Mouse (Mus musculus) thymus, postnatal 25 days (tissue): ENCODE measurements around the gene Spag5.
A peak's percentile ranks its signal among the peaks of the same experiment; 100 is the strongest.

Experiments used
- DNase-seq: peaks from one replicate; pipeline ENCODE4 v3.0.0; 2022

The Spag5 gene

GRCm38 (mm10) chr11:78354905-78355304 is 53.6 kb downstream of the Spag5 start:
- no peak for DNase-seq

- peak; percentile 60 for DNase-seq
Observed at GRCm38 (mm10) chr11:78355471-78356238, 54.3 kb downstream of the Spag5 start.

- peak; percentile 63 for DNase-seq
Observed at GRCm38 (mm10) chr11:78358330-78359007, 57.1 kb downstream of the Spag5 start.

GRCm38 (mm10) chr11:78360125-78360788 is 58.9 kb downstream of the Spag5 start:
- peak; percentile 76 for DNase-seq

- DNase-seq = no peak
Observed at GRCm38 (mm10) chr11:78360789-78361131, 59.4 kb downstream of the Spag5 start.

GRCm38 (mm10) chr11:78363309-78364007 is 62.1 kb downstream of the Spag5 start:
- no peak for DNase-seq

GRCm38 (mm10) chr11:78364103-78364502 is 62.8 kb downstream of the Spag5 start:
- no peak for DNase-seq

GRCm38 (mm10) chr11:78367456-78368225 is 66.3 kb downstream of the Spag5 start:
- no peak for DNase-seq

GRCm38 (mm10) chr11:78370389-78370788 is 69.1 kb downstream of the Spag5 start:
- no peak for DNase-seq

GRCm38 (mm10) chr11:78371711-78372110 is 70.4 kb downstream of the Spag5 start:
- no peak for DNase-seq
